Mouse (Mus musculus) right cerebral cortex, adult 18-20 months (tissue): ENCODE results near the gene Ckap2.

Experiments used
- DNase-seq: peaks from one replicate; pipeline ENCODE4 v3.0.0; 2022; ENCODE audit warnings: mixed read lengths

Gene Ckap2

DNA sequence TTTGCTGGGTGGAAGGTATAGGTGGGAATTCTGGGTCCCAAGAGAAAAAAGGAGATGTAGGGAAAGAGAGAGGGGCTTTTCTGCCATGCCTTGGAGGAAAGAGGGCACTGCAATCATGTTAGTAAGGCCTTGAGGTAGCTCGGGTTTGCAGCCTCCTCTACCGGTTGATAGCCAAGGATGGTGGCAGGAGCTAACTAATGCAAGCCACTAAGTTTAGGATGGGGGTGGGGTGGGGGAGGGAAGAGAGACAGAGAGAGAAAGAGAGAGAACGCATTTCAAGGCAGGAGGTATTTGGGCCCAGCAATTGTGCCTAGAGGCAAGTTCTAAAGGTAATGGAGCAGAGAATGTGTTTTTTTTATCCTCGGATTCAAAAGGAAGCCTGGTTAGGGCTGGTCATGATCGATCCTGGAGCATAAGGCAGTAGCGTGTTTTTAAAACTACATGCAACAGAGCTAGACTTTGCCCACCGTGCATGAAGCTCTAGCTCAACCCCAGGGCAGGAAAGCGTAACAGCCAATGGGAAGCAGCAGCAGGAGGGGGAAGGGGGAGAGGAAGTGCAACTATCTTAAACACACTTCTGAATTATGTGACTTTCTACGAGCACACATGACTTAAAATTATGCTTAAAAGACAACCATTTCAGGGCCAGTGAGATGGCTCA lies 37.8 kb downstream of the Ckap2 start:
- no peak for DNase-seq

GRCm38 (mm10) chr8:22145831-22146230 lies 39.8 kb downstream of the Ckap2 start:
- no peak for DNase-seq

- no peak for DNase-seq
Observed at GRCm38 (mm10) chr8:22143764-22144491, 41.7 kb downstream of the Ckap2 start.

- no peak for DNase-seq
Observed at GRCm38 (mm10) chr8:22142592-22142991, 43.0 kb downstream of the Ckap2 start.

DNA sequence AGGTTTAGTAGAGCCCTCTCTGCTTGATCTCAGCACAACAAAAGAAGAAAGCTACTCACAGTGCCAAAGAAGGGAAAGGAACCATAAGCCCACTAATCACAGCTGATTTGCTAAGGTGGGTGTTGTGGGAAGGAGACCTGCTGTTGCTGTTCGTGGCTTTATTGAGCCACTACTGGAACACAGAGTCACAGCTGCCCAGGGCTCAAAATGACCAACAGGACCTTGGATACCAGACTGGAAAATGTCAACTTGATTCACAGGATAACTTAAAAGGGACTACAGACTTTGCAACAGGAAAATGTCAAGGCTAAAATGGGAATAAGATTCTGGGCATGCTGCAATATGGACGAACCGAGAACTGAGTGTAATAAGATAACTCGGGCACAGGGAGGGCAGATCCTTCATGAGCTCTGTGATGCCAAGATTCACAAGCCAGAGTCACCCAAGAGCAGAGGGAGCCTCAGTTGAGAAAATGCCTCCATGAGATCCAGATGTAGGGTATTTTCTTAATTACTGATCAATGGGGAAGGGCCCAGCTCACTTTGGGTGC lies 43.7 kb downstream of the Ckap2 start:
- no peak for DNase-seq

GRCm38 (mm10) chr8:22136462-22136861 lies 49.2 kb downstream of the Ckap2 start:
- peak; percentile 5 for DNase-seq

- DNase-seq = no peak
Observed at GRCm38 (mm10) chr8:22134750-22135135, 50.9 kb downstream of the Ckap2 start.

- no peak for DNase-seq
Observed at GRCm38 (mm10) chr8:22134078-22134749, 51.4 kb downstream of the Ckap2 start.

GRCm38 (mm10) chr8:22132062-22132461 lies 53.6 kb downstream of the Ckap2 start:
- no peak for DNase-seq

DNA sequence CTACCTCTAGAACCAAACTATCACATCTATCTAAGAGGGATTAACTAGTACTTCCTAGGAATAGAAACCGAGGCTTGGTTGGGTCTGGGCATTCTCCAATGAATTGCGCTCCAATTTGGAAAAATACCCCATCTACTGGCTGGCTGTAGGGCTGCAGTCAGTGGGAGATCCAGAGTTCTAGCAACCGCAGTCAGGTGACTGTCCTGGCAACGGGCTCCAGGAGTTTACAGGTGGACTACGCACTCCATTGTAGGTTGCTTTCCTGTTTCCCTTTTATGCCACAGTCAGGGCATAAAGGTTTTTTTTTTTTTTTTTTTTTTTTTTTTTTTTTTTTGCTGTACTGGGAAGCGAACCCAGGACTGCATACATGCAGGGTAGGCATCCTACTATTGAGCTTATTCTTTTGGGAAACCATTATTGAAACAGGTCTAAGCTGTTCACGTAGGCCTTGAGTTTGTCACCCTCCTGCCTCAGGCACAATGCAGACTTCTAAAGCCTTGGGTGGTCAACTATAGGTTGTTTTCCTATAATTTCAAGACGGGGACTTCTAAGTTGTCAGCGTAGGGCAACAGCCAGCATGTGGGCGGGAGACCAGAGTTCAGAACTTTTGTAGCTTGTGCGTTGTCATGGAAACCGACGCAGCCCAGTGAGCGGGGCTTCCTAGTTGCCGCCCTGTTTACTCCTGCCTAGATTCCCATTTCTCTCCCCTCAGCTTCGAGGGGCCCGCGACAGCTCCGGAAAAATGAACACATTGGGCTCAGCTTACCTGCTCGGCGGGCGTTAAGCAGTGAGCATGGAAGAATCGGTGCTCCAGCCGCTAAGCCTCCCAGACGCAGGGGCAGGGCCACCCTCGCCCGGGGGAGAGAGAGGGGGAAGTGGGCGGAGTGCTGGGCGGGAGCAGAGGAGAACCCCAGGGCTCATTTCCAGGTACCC lies 61.1 kb downstream of the Ckap2 start, which contains the start of gene Nek5:
Nek5 (minus strand) TSS at position 834 of the 933 bp plus-strand sequence.
- DNase-seq = no peak
